Mouse (Mus musculus) pancreas, adult 10 weeks (tissue): ENCODE results near the gene Rhox9. TPM values are rescaled to one million over a fixed set of nuclear protein-coding genes. Genes with fewer than 3 reads are reported as not detected.

Experiments used
- polyA plus RNA-seq: library from polyadenylated mRNA; stranded (reverse); fragments of 350-450 nt; fragmentation: Illumina TruSeq; extraction: RNeasy Lipid Tissue Mini Kit (QIAGEN cat#74804); gene quantifications from one replicate; pipeline ENCODE4 v1.2.3, GENCODE M21; 2015; ENCODE audit warnings: low read depth, low replicate concordance; ENCODE audit not compliant: insufficient read depth

Gene Rhox9
- polyA plus RNA-seq = not detected

GRCm38 (mm10) chrX:37901670-37902069 lies at the start of gene Rhox9:
Rhox9 (minus strand) TSS chrX:37901770.

DNA sequence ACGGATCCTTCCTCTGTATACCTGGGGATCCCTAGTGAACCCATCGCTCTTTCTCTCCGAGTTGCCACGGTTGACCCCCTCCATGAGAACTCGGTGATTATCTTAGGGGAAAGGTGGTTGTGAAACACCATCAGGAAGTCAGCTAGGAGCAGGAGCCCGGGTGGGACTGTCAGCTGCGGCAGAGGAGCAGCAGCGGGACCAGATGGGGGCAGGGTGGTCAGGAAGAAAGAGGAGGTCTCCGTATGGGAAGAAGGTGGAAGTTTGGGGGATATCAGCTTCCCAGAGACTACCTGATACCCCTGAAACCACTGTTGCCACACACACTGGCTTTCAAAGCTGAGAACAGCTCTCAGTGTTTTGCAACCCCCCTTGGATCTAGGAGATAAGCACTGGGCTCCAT lies 4.4 kb downstream of the Rhox9 start, which contains the start of gene Rhox7b:
Rhox7b (minus strand) TSS at position 101 of the 400 bp plus-strand sequence.

GRCm38 (mm10) chrX:37878844-37879243 lies 22.7 kb downstream of the Rhox9 start, which contains the start of gene Rhox8:
Rhox8 (minus strand) TSS chrX:37878944.

Other genes starting within 250 kb of the Rhox9 start
- not detected for gene Rhox3h, start 233.0 kb downstream of the Rhox9 start, polyA plus RNA-seq
- gene Rhox2h, start 228.5 kb downstream of the Rhox9 start, polyA plus RNA-seq = not detected
- gene Rhox5, start 96.9 kb downstream of the Rhox9 start, polyA plus RNA-seq = not detected
- gene Rhox6, start 74.9 kb downstream of the Rhox9 start, polyA plus RNA-seq = not detected
- gene Rhox7a, start 70.1 kb downstream of the Rhox9 start, polyA plus RNA-seq = not detected
- not detected for gene Rhox8, start 22.8 kb downstream of the Rhox9 start, polyA plus RNA-seq
- gene Rhox7b, start 4.5 kb downstream of the Rhox9 start, polyA plus RNA-seq = not detected
- gene Btg1-ps1, start 117.0 kb upstream of the Rhox9 start, polyA plus RNA-seq = not detected
- gene Btg1-ps2, start 141.3 kb upstream of the Rhox9 start, polyA plus RNA-seq = not detected
- gene Rhox10, start 164.7 kb upstream of the Rhox9 start, polyA plus RNA-seq = not detected
- gene Rhox11, start 183.4 kb upstream of the Rhox9 start, polyA plus RNA-seq = not detected
- gene Rhox12, start 209.1 kb upstream of the Rhox9 start, polyA plus RNA-seq = not detected
- not detected for gene Rhox13, start 219.4 kb upstream of the Rhox9 start, polyA plus RNA-seq